Mouse (Mus musculus) adipocyte (in vitro differentiated cells): Measurements from ENCODE around the gene Tspoap1.
A peak's percentile ranks its signal among the peaks of the same experiment; 100 is the strongest.

ENCODE experiments used
- DNase-seq: peaks from one replicate; pipeline ENCODE4 v3.0.0-alpha.2; 2016; ENCODE audit warnings: low spot score

The Tspoap1 gene

GRCm38 (mm10) chr11:87760301-87761081 lies at the start of gene Tspoap1:
Gene Tspoap1, plus strand, starts transcription at chr11:87760541.
- DNase-seq, result no peak

- DNase-seq, result no peak
These were observed 48.2 kb upstream of the Tspoap1 start for GRCm38 (mm10) chr11:87712188-87712587.

GRCm38 (mm10) chr11:87715999-87716398 lies 44.3 kb upstream of the Tspoap1 start:
- DNase-seq, result no peak

GRCm38 (mm10) chr11:87719526-87719925 lies 40.8 kb upstream of the Tspoap1 start:
- DNase-seq, result no peak

- DNase-seq, result no peak
These were observed 40.0 kb upstream of the Tspoap1 start for GRCm38 (mm10) chr11:87720324-87720723.

- DNase-seq, result no peak
These were observed 39.5 kb upstream of the Tspoap1 start for GRCm38 (mm10) chr11:87720839-87721238.

GRCm38 (mm10) chr11:87722168-87722567 lies 38.2 kb upstream of the Tspoap1 start:
- no peak for DNase-seq

GRCm38 (mm10) chr11:87722891-87723290 lies 37.5 kb upstream of the Tspoap1 start:
- DNase-seq, result no peak

GRCm38 (mm10) chr11:87725515-87725914 lies 34.8 kb upstream of the Tspoap1 start:
- DNase-seq, result no peak

- DNase-seq, result no peak
These were observed 34.3 kb upstream of the Tspoap1 start for GRCm38 (mm10) chr11:87725964-87726562.

GRCm38 (mm10) chr11:87727021-87727420 lies 33.3 kb upstream of the Tspoap1 start:
- DNase-seq, result no peak

GRCm38 (mm10) chr11:87727471-87727870 lies 32.9 kb upstream of the Tspoap1 start:
- no peak for DNase-seq

GRCm38 (mm10) chr11:87728850-87729592 lies 31.3 kb upstream of the Tspoap1 start:
- no peak for DNase-seq

GRCm38 (mm10) chr11:87729593-87730185 lies 30.7 kb upstream of the Tspoap1 start:
- no peak for DNase-seq

GRCm38 (mm10) chr11:87730652-87731310 lies 29.6 kb upstream of the Tspoap1 start:
- no peak for DNase-seq

GRCm38 (mm10) chr11:87734346-87734745 lies 26.0 kb upstream of the Tspoap1 start:
- no peak for DNase-seq

GRCm38 (mm10) chr11:87735691-87736090 lies 24.6 kb upstream of the Tspoap1 start:
- DNase-seq, result no peak

- DNase-seq, result peak; percentile 59
These were observed 23.6 kb upstream of the Tspoap1 start for GRCm38 (mm10) chr11:87736647-87737134.

- peak; percentile 94 for DNase-seq
These were observed 23.1 kb upstream of the Tspoap1 start, which contains the start of gene Supt4a for GRCm38 (mm10) chr11:87737175-87737740. Gene Supt4a, plus strand, starts transcription at chr11:87737552.

GRCm38 (mm10) chr11:87743691-87744090 lies 16.6 kb upstream of the Tspoap1 start:
- no peak for DNase-seq

GRCm38 (mm10) chr11:87744964-87745363 lies 15.4 kb upstream of the Tspoap1 start:
- DNase-seq, result no peak
